Mouse (Mus musculus) G1E (cell line): ENCODE results near the gene Srrm4.

Experiments
- CTCF ChIP-seq: IDR thresholded peaks from 2 replicates; pipeline ENCODE4 v1.5.1; 2012; ENCODE audit warnings: low read depth, low read length, inconsistent platforms, mixed read lengths
- GATA1 ChIP-seq: IDR thresholded peaks from 2 replicates; pipeline ENCODE4 v1.6.1; 2012; ENCODE audit warnings: borderline replicate concordance, low read length, inconsistent platforms, mixed read lengths
- POLR2AphosphoS5 ChIP-seq: IDR thresholded peaks from 2 replicates; pipeline ENCODE4 v1.6.1; 2012; ENCODE audit warnings: low read depth, low read length, inconsistent platforms; ENCODE audit not compliant: insufficient replicate concordance
- TAL1 ChIP-seq: conservative IDR thresholded peaks from 2 replicates; pipeline ENCODE4 v1.6.1; 2012; ENCODE audit warnings: low read depth, low read length, inconsistent platforms, mixed read lengths

DNA sequence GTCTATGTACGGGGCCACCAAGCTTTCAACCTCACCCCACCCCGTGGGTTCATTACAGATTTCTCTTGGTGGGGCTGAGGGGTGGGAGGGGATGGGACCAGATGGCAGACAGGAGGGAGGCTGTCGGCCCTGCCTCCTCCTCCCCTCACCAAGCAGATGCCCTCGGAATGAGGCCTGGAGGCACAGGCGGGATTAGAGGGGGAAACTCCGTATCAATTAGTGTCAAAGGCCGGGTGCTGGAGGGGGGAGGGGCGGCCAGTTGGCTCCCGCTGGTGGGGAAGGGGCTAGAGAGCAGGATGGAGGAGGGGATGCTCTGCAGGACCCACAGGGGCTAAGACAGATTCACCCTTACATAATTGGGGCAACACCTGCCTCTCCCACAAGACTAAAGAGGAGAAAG, 22.0 kb downstream of the Srrm4 start:
- TF ChIP-seq POLR2AphosphoS5 (no peak), CTCF (no peak), GATA1 (no peak), TAL1 (no peak)
